Mouse (Mus musculus) adipocyte (in vitro differentiated cells): Measurements from ENCODE around the gene Ick.

Source experiments
- DNase-seq: peaks from one replicate; pipeline ENCODE4 v3.0.0-alpha.2; 2016; ENCODE audit warnings: low spot score

Ick gene

DNA sequence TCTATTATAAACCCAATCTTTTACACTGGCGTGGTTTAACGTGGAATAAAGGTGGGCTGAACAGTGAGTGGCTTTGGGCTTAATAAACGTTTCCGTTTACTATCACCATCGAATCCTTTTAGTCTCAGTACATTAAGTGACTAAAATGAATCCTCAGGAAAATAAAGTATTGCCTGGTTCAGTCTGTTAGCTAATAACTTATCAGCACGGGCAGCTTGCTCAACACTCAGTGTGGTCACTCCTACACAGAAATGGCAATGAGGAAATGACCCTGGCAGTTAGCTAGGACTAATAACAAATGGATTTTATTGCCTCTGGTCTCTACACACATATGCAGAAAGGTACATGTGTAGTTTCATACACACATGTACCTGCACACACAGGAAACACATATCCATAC lies 4.0 kb upstream of the Ick start:
- peak; percentile 59 for DNase-seq

DNA sequence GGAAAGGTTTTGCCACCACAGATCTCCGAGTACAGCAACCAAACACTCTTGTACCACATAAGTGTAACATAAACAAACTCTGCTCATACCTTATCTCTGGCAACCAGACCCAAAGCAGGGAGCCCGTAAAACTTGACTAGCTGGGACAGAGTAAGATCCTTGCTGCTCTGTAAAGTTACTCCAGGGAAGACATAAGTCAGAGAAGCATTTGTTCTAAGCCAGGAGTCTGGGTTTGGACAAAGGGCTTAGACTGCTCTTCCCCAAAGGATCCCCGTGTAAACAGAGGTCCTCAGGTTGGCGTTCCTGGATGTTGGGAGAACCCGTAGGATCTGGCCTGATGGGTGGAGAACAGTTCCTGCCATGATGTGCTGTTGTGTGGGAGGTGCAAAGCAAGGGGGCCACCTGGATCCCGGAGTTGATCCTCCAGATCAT lies 3.5 kb upstream of the Ick start:
- no peak for DNase-seq

DNA sequence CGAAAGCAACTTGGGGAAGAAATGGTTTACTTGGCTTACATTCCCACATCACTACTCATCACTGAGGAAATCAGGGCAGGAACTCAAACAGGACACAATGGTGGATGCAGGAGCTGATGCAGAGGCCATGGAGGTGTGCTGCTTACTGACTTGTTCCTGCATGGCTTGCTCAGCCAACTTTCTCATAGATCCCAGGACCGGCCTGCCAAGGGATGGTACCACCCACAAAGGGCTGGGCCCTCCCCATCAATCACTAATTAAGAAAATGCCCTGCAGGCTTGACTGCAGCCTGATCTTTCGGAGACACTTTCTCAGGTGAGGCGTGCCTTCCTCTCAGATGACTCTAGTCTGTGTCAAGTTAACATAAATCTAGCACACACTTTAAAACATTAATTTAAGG lies 2.2 kb upstream of the Ick start:
- no peak for DNase-seq

DNA sequence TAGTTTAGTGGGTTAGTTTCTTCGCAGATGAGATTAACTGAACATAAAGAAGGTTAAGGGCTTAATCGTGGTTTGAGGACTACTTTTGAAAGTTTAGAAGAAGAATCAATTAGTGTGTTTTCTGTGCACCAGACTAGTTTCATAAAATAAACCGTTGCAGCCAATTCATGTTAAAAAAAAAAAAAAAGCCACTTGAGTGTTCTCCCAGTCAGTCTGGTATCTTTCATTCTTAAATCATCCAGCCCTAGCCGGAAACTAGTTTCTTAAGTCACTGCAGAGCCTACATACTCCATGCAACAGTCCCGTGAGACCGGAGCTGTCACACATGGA lies 1.4 kb upstream of the Ick start:
- DNase-seq = no peak

DNA sequence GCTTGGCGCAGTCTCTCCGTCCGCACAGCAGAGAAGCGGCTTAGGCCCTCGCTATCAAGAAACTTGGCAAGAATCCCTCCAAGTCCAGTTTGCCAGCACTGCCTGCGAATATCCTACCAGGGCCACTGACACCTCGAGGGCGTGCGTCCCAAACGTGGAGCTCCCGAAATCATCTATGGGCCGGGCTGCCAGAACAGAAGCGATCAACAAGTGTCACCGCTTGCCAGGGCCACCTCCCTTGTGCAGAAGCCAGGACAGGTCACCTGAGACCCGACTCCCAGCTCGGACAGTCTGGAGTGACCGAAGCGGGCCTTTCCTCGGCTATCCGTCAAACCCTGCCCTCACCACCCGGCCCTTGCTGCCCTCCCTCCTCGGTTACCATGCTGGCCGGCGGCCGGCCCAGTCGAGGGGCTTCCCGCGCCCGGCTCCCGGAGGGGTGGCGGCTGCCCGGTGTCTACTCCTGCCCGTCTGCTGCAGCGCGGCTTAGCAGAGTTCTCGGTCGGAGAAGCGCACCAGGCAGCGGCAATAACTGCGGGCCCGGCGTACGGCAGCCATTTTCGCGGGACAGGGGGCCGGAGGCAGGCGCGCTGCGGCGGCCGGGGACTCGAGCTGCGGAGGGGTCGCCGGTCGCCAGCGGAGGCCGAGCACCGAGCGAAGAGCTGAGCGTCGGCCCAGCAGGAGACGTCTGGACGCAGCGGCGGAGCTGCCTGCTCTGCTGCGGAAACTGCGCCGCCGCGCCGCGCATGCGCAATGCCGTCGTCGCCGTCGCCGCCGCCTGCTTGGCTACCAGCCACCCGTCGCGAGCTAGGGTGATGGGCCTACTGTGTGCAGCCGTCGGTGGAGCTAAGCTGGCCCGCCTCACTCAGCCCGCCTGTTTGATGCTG lies 838 bp upstream of the Ick start:
- peak; percentile 87 for DNase-seq

DNA sequence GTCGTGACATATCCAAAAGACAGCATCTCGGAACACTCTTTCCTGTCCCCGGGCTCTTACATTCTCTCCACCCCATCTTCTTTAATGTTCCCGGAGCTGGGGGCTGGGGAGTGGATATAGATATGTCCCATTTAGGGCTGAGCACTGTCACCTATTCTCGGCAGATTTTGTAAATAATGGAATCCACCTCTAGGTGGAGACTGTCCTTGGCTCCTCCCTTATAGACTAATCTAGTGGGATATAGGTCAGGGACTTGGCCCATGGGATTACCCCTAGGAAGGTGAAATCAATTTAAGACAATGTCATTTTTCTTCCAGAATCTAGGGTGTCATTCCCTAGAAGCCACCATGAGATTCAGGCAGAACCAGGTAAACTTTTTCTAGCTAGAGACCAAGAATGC lies 664 bp downstream of the Ick start:
- DNase-seq = peak; percentile 52

DNA sequence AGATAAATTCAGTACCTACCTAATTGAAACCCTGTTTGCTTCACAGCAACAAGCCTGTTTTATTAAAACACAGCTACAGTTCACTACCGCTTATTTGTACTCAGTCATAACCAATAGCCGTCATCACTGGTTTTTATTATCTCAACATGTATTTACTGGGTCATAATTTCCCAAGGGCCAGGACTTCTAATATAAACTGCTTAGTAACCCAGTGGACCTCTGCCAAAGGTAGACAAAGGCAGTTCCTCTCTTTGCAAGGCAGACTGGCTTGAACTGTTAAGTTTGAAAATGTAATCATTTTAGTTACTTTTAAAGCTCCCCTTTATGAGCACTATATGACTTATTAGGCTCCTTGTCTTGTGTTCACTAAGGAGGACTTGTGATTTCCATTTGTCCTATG lies 2.5 kb downstream of the Ick start:
- peak; percentile 85 for DNase-seq

DNA sequence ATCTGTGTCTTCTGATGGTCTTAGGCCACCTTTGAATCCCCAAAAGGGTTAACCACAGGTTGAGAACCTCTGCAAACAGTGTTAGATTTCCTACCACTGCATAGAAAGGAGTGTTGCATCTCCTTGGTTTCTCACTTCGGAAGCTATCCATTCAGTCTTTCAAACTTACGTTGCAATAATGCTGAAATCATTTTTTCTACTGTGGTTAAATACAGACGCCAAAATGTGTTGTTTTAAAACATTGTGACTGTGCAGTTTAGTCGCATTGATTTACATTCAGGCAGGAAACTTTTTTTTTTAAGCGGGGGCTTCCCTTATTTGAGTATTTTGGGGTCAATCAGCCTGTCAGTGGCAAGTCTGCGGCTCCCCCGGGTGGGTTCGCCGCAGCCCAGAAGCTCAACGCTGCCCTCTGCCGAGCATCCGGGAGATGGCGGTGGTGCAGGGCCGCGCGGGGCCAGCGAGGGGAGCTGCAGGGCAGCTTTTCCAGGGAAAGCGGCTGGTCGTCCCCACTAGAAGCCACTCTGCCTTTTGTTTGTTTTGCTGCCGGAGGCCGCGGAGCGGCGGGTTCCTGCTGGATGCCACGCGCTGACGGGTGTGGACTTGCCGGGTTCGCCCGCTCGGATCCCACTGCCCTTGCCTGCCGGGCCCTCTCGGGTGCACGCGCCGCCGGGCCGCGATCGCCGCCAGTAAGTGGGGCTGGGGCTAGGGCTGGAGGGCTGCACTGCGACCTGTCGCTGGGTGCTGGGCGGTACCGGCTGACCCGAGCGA lies 4.0 kb downstream of the Ick start:
- peak; percentile 84 for DNase-seq

DNA sequence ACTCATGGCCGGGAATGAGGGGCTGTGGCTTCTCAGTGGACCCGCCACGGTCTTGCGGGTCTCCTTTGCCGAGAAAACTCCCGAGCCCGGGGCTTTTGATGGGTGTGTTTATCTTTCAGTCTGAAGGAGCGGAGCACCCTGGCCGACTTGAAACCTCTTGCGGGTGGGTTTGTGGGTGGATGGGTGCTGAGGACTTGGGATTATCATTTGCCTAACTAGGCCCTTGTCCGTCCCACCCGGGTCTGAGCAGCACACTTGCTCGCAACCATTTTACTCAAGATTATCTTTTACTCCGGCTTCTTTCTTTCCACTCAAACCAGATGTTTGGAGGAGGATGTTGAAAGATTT lies 4.5 kb downstream of the Ick start:
- no peak for DNase-seq

DNA sequence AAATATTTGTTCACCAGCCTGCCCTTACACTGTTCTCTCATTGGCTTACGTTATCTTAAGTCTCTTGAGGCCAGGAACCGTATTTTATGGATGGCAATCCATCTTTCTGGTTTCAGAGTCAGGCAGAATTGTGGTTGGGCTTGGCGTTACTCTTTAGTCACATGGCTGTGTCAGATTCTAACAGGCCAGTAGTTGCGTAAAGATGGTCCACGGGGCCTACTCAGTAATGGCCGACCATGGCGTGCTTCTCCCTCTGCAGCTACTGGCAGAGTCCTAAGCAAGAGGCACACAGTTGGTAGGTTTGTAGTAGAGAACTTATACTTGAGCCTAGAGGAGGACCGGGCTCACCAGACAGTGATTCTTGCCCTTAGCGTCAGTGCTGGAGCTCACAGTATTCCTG lies 6.8 kb downstream of the Ick start:
- DNase-seq = peak; percentile 56

DNA sequence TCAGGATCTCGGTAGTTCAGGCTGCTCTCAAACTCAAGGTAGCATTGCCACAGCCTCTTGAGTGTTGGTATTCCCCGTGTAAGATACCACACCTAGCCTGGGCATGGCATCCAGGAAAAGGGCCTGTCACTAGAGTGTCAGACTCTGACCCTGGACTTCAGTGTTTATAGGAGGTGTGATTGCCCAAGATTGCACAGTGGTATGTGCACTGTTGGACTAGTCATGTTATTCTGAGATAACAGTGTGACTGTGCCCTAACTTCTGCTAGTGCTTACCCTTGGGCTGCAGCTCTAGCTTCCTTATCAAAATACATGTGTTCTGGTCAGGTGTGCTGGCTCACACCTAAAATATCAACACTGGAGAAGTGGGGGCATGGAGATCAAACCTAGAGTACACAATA lies 8.7 kb downstream of the Ick start:
- DNase-seq = no peak

DNA sequence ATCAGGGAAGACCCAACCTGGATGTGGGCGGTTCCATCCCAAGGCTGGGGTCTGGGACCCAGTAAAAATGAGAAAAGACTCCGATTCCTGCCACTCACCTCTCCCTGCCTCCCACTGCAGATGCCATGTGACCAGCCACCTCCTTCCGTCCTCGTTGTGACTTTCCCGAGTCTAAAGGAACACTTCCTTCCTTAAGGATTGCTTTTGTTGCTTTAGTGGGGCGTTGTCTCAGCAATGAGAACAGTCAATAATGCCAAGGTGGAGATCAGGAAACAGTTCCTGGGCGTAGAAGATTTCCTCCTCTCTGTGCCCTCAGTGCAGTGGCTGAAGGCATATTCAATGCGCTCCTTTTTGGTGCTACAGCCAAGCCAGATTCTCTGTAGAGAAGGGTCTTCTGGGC lies 12.4 kb downstream of the Ick start:
- no peak for DNase-seq

DNA sequence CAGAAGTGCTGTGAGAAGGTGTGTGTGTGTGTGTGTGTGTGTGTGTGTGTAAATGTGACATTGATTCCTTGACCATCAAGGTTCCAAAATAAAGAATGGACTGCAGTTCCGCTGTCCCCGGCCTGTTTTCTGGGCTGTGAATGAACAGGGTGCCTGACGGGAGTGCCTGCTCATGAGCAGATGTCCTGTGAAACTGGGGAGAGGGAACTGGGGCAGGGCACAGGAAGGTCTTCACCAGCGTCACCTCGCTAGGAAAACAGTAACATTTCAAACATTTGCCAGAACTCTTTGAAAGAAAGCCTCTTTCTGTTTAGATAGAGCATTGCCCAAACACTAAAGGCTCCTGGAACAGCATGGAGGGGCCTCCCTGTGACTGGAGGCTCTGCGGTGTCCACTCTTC lies 13.0 kb downstream of the Ick start:
- no peak for DNase-seq

DNA sequence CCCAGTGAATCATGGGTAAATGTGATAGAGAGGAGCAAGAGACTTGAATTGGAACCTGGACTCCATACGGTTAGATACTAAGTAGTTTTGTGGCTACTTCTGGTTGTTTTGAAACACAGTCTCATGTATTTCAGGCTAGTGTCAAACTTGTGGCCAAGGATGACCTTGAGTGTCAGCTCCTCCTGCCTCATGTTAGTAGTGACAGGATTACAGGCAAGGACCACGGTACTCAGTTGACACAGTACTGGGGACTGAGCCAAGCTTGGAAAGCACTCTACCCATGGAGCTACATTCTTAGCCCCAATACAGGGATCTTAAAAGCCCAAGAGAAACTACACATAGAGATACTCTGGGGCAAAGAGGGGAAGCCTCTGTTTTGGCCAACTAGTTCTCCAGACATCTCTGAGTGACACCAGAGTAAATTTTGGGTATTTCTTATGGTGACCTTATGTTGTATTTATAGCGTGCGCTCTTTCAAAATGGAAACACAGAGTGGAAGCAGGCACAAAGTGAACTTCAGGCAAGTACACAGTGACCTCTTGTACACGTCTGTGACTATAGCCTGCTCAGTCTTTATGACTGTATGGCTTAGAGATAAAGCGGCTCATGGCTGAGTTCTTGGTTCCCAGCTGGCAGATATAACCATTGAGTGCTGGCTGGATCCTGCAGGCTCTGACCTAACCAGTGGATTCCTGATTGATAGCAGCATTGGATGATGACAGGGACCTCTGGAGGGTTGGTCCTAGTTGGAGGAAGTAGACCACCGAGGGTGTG lies 14.1 kb downstream of the Ick start:
- no peak for DNase-seq

DNA sequence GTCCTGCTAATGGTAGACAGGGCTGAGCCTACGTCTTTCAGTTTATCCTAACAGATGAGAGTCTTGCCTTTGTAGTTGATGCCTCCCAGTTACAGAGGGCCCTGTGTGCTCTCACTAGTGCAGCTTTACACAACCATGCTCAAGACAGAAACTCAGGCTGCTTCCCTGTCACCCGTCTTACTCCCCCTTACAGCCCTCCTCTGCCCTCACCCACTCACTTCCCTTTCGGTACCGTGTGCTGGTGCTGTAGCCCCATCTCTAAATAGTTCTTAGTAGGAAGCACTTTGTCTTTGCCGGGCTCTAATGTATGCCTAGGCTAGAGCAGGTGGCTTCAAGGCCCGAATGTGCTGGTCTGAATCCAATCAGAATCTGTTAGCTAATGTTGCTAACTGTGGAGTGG lies 15.3 kb downstream of the Ick start:
- no peak for DNase-seq

DNA sequence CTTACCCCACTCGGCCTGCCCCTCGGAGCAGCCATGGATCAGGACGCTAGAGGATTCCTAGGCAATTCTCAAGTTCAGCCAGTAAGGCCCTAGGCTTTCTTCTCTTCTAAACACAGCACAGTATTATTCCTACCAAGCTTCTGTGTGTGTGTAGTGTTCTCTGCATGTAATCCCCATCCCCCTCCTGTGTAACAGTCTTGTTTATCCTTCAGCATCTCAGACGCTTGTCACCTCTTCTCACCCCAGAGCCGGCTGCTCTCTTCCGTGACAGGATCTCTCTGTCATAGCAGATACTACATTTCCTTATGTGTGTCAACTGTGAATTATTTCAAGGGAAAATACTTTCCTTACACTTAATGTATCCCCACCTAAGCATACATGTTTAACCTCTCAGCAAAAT lies 17.0 kb downstream of the Ick start:
- DNase-seq = no peak

DNA sequence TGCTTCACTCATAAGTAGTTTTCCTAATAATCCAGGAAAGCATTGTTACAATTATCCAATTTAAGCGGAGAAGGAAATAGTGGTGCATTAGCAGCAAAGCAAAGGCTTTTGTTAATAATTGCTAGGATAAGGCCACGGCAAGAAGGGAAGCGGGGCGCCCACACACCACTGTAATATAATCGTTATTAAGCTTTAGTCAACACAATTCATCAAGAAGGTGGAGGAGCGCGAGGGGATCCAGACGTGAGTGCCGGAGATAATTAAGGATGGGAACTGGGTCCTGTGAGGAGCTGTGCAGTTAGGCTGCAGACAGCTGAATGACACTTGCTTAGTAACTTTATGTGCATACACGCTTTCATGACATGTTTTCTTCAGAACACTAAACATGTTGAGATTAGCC lies 17.7 kb downstream of the Ick start:
- DNase-seq = no peak

DNA sequence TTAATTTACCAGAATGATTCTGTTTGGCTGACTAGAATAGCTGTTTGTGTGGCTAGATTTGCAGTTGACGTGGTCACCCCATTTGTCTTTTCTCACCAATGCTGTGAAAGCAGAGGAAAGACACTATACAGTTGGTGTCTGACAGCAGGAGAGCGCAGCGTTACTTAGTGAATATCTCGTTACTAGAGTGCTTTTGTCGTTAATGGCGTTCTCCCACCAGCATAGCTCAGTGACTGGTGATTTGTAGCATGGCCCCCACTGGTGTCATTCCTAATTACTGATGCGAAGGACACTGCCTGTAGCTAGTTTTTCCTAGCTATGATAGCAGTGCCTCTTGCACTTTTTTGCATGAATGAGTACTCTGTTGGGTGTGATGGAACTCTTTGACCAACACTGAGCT lies 26.7 kb downstream of the Ick start:
- DNase-seq = no peak

DNA sequence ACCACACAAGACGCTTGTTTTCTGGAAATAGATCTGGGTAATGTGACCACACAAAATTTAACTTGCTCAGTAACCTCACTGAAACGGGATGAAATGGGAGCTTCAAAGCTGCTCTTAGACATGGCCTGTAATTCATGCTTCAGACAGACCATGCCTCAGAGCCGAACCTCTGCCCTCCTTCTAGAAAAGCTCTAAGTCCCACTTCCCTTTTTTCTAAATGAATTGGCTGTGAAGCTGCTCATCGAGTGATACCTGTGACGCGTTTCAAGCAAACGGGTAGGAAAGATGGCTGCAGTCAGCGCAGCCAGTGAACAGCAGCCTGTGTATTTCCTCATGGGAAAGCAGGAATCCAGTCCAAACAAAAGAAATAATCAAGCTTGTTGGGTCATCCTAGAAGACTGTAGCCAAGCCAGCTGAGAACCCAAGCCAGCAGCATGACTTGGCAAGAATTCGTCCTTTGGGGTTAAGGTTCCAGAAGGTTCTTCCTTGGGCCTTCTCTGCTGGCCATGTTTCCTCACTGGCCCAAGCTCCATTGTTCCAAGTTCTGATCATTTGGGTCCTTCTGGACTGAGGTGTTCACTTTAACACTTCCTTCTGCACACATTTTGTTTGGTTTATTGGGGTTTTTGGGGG lies 29.2 kb downstream of the Ick start:
- peak; percentile 95 for DNase-seq

DNA sequence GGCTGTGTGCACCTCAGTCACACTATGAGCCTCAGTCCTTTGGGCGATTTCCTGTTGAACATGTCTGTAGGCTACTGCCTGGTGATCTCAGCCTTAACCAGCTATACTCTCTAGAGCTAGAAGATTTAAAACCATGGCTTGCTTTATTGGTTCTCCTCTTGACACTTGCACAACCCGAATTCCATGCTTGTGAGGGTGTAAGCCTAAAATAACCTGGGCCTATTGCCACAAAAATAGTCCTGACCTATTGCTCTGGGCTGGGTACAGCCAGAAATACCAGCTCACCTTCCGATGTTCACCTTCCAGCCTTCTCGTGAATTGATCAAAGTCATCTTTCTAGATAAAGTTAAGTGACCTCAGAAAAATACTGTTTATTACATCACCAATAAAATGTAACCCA lies 30.5 kb downstream of the Ick start:
- peak; percentile 76 for DNase-seq

DNA sequence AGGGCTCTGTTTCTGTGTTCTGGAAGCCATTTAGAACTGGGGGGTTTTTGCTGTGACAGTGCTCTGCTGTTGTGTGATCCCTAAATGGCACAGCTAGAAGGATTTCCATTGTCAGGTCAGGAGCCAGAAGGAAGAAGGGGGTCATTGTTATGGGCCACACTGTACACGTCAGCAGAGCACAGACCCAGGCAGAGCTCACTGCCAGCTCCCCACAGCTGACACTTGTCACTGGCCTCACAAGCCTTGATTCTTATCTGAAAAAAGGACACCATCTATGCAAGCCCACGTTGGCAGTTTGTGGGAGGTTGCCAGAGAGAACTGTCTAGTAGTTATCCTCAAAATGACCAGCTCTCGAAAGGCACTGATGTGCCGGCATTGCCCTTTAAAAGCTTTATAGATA lies 37.1 kb downstream of the Ick start:
- no peak for DNase-seq

DNA sequence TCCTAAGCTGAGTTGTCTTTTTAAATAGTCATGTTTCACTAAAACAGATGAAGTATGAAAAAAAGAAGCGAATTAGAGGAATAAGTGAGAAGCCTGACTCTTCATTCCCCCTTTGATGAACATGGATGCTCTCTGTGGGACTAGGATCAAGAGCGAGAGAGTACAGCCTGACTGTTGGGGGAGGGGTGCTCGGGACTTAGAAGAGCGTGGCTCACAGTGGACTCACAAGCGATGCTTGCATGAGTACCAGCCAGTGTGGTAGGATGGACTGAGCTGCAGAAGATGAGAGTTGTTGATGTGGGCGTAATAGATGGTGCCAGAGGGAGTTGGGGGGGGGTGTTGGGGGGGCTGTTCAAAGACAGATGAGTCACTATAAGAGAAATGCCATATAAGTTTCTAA lies 37.6 kb downstream of the Ick start:
- DNase-seq = no peak

DNA sequence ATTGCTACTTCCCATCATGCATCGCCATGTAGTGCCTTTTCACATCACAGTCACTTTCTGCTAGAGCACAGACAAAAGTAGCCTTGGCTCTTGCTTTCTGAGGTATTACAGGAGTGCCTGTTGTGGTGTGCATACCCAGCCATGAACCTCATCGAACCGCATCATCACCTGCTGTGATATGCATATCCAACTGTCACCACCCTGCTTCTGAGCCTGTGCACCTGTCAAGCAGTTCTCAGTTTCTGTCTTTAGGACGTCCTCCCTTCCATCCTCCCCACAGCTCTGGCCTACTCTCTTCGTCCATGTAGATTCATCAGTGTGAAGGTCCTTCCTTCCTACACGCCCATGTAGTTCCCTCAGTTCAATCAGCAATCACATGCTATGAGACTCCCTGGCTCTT lies 39.2 kb downstream of the Ick start:
- DNase-seq = no peak
